Mouse (Mus musculus): Measurements from ENCODE around the gene Adprhl2.

DNA sequence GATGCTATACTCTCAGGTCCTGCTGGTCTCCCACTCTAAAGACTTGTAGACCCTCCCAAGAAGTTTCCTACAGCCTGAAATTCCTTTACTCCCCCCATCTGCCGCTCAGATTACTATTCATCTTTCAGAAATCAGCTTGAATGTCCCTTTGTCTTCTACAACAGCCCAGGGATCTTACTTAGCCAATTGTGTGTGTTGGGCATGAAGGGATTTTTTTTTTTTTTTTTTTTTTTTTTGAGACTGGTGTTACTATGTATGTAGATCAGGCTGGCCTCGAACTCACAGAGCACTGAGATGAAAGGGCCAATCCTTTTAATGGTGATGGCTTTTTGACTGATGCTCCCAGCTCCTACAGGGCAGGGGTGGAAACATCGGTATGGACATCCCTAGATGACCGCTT lies 25.6 kb downstream of the Adprhl2 start:
- TF ChIP-seq CTCF (IDR thresholded peaks at IDR 0.05; ENCODE audit: low read depth) (no peak), EP300 (optimal IDR thresholded peaks at IDR 0.05) (no peak)

Measured in stomach, postnatal 0 days (tissue).